Mouse (Mus musculus) lung, adult 2 months (tissue): ENCODE measurements around the gene 1700042G07Rik. TPM values are rescaled to one million over a fixed set of nuclear protein-coding genes. Genes with fewer than 3 reads are reported as not detected.
A peak's percentile ranks its signal among the peaks of the same experiment; 100 is the strongest.

Experiments used
- DNase-seq: peaks from one replicate; pipeline ENCODE4 v3.0.0; 2022
- H3K4me1 ChIP-seq: fragments of 200-500 bp; 2 replicates; pipeline ENCODE4 v1.6.1; 2011; ENCODE audit warnings: low read length; ENCODE audit not compliant: control insufficient read depth, insufficient read depth
- H3K4me3 ChIP-seq: fragments of 200-500 bp; replicated peaks from 2 replicates; pipeline ENCODE3; 2011; ENCODE audit warnings: low read depth, mild to moderate bottlenecking, control low read depth, low read length; ENCODE audit errors: extremely low read depth
- CTCF ChIP-seq: fragments of 200-500 bp; IDR thresholded peaks from 2 replicates; pipeline ENCODE4 v1.5.1; 2011; ENCODE audit warnings: mild to moderate bottlenecking, low read length, control low read depth; ENCODE audit not compliant: insufficient read depth
- POLR2A ChIP-seq: fragments of 200-500 bp; IDR thresholded peaks from 2 replicates; pipeline ENCODE4 v1.6.1; 2011; ENCODE audit warnings: low read depth, mild to moderate bottlenecking, control low read depth, low read length, borderline replicate concordance; ENCODE audit errors: extremely low read depth
- WGBS: fragments of 180-500 bp; shearing (Covaris S2); methylation state at CpG from one replicate; pipeline ENCODE4 v1.1.7; 2018; 5-methylcytosine and 5-hydroxymethylcytosine counted together
- polyA plus RNA-seq: library from polyadenylated mRNA; depleted of rRNA; stranded (reverse); fragments of >200 nt; gene quantifications from 2 replicates; pipeline ENCODE4 v1.2.3, GENCODE M21; 2012; rRNA removed

The 1700042G07Rik gene
- polyA plus RNA-seq, 1 experiment: not detected

DNA sequence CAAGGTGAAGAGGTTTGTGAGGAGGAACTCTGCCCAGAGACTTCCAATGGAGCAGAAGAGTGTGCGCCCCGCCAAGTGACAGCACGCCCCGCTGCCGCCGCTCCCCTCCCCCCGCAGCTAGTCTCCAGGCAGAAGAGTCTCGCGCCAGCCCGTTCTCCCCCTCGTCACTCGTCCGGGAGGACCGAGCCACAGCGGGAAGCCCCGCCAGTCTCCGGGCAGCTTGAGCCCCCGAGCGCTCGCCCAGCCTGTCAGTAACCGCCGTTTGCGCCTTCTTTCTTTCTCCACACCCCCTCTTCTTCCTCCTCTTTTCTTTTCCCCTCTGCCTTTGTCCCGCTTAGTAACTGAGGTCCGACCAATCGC is 47.6 kb downstream of the 1700042G07Rik start:
- Histone ChIP-seq H3K4me1 (peaks cover 6% of the 10 kb centered on the region), H3K4me3 (peak overlapping the region; percentile 84)
- 2% methylated on average over 23 of the region's 26 CpGs for WGBS
- no peak for DNase-seq
- no peak for TF ChIP-seq CTCF
- peak; percentile 59; the same call in 1 of the 2 replicates for TF ChIP-seq POLR2A

DNA sequence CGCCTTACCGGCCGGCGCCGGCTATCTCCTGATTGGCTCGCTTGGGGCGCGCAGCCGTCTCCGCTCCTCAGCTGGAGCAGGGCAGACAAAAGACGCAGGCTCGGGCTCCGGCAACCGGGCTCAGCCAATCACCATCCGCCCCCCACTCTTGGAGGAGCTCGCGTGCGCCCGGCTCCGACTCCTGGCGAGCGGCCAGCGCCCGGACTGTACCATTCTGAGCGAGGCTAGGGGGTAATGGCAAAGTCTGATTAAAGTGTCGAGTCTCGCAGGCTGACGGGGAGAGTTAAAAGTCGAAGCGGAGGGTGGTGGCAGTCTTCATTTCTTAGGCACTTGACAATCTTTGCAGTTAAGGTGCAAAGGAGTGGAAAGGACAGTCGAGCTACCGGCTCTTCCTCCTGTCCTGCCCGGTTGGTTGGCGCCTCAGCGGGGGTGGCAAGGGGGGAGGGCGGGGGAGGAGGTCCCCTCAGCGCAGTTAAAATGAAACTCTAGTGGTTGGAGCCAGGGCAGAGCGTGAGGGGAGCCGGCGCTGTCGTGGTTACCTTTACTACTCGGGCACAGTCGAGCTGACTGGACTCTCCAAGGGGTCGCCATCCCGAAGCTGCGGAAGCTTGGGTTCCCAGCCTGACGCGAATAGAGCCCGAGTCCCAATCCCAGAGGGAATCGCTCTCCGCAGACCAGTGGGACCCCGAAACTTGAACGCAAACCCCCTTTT is 48.1 kb downstream of the 1700042G07Rik start, which contains the start of gene Pik3r3:
Gene Pik3r3, plus strand, starts transcription at position 479 of the 712 bp plus-strand sequence.
- peak within 1 kb of the TSS; percentile 99 for H3K4me3 ChIP-seq
- peak; percentile 97 for DNase-seq
- peaks cover 6% of the 10 kb centered on the region for H3K4me1 ChIP-seq
- whole genome bisulfite sequencing: under 1% methylated on average over 53 of the region's 53 CpGs
- TF ChIP-seq CTCF (no peak), POLR2A (peak; percentile 100)

DNA sequence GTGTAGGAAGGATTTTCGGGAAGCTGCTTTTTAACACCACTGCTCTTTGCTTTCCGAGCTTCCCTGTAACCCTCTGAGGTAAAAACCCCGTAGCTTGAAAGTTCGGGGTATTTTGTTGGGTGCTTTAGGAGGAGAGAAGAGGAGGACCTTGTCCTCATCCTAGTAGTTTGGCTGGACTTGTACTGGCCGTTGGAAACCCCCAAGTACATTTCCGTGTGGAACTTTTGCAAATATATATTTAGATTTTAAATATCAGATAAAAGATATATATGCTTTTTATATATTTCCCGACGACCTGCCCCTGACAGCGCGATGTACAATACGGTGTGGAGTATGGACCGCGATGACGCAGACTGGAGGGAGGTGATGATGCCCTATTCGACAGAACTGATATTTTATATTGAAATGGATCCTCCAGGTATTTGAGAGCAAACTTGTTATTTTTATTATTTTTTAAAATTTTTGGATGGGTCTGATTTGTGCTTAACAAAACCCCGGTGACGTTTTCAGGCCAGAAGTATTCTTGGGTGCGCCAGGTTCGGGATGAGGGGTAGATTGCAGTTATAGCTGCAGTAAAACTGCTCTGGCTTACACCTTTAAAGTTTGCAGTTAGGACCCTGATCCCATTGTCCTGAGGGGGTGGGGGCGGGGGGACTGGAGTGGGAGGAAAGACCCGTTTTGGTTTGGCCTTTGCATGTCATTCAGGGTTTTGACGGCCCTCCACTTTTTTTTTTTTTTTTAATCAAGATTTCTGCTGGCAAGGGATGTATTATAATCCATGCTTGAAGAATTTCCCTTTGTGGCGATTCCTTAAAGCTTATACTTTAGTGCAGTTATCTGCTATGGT is 49.0 kb downstream of the 1700042G07Rik start:
- no peak for TF ChIP-seq POLR2A
- TF ChIP-seq CTCF: no peak
- under 1% methylated on average over 23 of the region's 23 CpGs for WGBS

DNA sequence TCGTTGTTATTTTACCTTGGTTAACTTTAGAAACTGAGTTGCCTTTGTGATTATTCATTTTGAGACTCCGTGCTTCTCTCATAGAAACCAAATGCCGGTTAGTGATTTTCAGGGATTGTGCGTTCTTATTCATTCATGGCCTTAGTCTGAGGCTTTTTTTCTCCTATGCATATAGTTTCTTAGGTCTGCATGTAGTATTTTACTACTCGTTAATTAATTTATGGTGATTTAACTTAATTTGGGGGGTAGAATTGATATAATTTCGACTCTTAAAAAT is 49.6 kb downstream of the 1700042G07Rik start:
- TF ChIP-seq POLR2A (no peak), CTCF (no peak)
- Histone ChIP-seq H3K4me1 (peaks cover 6% of the 10 kb centered on the region), H3K4me3 (peak overlapping the region; percentile 99)
- no peak for DNase-seq
- WGBS: 13% methylated on average over 6 of the region's 6 CpGs

More for the DNA sequence above, 49.0 kb downstream of the 1700042G07Rik start:
- DNase-seq: no peak
- H3K4me1 ChIP-seq: peaks cover 6% of the 10 kb centered on the region
- H3K4me3 ChIP-seq: peak overlapping the region; percentile 99

Other genes with a start within 250 kb of the 1700042G07Rik start
- not detected in 2 replicates for gene Dmbx1, start 233.4 kb upstream of the 1700042G07Rik start, polyA plus RNA-seq
- 24.5 and 31.7 TPM in 2 replicates for gene Faah, start 155.4 kb upstream of the 1700042G07Rik start, polyA plus RNA-seq
- 14.3 and 22.8 TPM in 2 replicates for gene Nsun4, start 119.5 kb upstream of the 1700042G07Rik start, polyA plus RNA-seq
- gene Uqcrh, start 98.3 kb upstream of the 1700042G07Rik start, polyA plus RNA-seq: 60.7 and 113 TPM in 2 replicates
- 61.5 and 62.1 TPM in 2 replicates for gene Lrrc41, start 98.1 kb upstream of the 1700042G07Rik start, polyA plus RNA-seq
- 0.42 and 0.70 TPM in 2 replicates for gene Rad54l, start 49.7 kb upstream of the 1700042G07Rik start, polyA plus RNA-seq
- 37.3 and 46.4 TPM in 2 replicates for gene Pomgnt1, start 49.5 kb upstream of the 1700042G07Rik start, polyA plus RNA-seq
- 3.7 and 5.7 TPM in 2 replicates for gene Lurap1, start 22.0 kb upstream of the 1700042G07Rik start, polyA plus RNA-seq
- 60.8 and 93.7 TPM in 2 replicates for gene Tspan1, start 5.8 kb upstream of the 1700042G07Rik start, polyA plus RNA-seq
- not detected in 2 replicates for gene Gm49337, start within 50 bp of the 1700042G07Rik start, polyA plus RNA-seq
- 23.5 and 23.8 TPM in 2 replicates for gene Pik3r3, start 48.2 kb downstream of the 1700042G07Rik start, polyA plus RNA-seq